Mouse (Mus musculus) brain, embryonic 18.5 days (tissue): ENCODE measurements around the gene Rbm43.
"Not testable (repeated sequence)": the region's sequence is repeated elsewhere in the genome, so short reads cannot be mapped to it uniquely, and the experiment has no call there.

Experiments
- DNase-seq: peaks from one replicate; pipeline ENCODE4 v3.0.0-alpha.2; 2012; ENCODE audit warnings: low read depth, low spot score

Gene Rbm43

GRCm38 (mm10) chr2:51914532-51914931 is 20.4 kb downstream of the Rbm43 start:
- DNase-seq, result no peak

- DNase-seq, result no peak
Observed at GRCm38 (mm10) chr2:51912740-51913139, 22.2 kb downstream of the Rbm43 start.

- no peak for DNase-seq
Observed at GRCm38 (mm10) chr2:51911864-51912263, 23.1 kb downstream of the Rbm43 start.

GRCm38 (mm10) chr2:51907538-51908110 is 27.3 kb downstream of the Rbm43 start:
- DNase-seq, result no peak

GRCm38 (mm10) chr2:51905637-51906036 is 29.3 kb downstream of the Rbm43 start:
- no peak for DNase-seq

GRCm38 (mm10) chr2:51892411-51892901 is 42.5 kb downstream of the Rbm43 start:
- DNase-seq, result no peak

GRCm38 (mm10) chr2:51890961-51891360 is 44.0 kb downstream of the Rbm43 start:
- no peak for DNase-seq

- not testable (repeated sequence) for DNase-seq
Observed at GRCm38 (mm10) chr2:51890139-51890538, 44.8 kb downstream of the Rbm43 start.

- no peak for DNase-seq
Observed at GRCm38 (mm10) chr2:51880143-51880542, 54.8 kb downstream of the Rbm43 start.
